Mouse (Mus musculus) testis, adult 2 months (tissue): ENCODE data around the gene Ppara. TPM values are rescaled to one million over a fixed set of nuclear protein-coding genes. Genes with fewer than 3 reads are reported as not detected.

Experiments
- H3K27ac ChIP-seq: fragments of 200-500 bp; 2 replicates; pipeline ENCODE4 v1.5.1; 2012; ENCODE audit warnings: low read depth, low read length; ENCODE audit not compliant: control insufficient read depth, insufficient read depth
- H3K27me3 ChIP-seq: fragments of 200-500 bp; 2 replicates; pipeline ENCODE4 v1.6.1; 2012; ENCODE audit warnings: mild to moderate bottlenecking, low read length, moderate library complexity; ENCODE audit not compliant: control insufficient read depth, insufficient read depth
- H3K36me3 ChIP-seq: fragments of 200-500 bp; 2 replicates; pipeline ENCODE4 v1.6.1; 2012; ENCODE audit warnings: mild to moderate bottlenecking, low read length; ENCODE audit not compliant: control insufficient read depth, insufficient read depth
- H3K4me1 ChIP-seq: fragments of 200-500 bp; 2 replicates; pipeline ENCODE4 v1.6.1; 2012; ENCODE audit warnings: low read length; ENCODE audit not compliant: control insufficient read depth, insufficient read depth
- H3K4me3 ChIP-seq: fragments of 200-500 bp; 2 replicates; pipeline ENCODE4 v1.5.1; 2012; ENCODE audit warnings: low read depth, mild to moderate bottlenecking, low read length, moderate library complexity, mixed read lengths; ENCODE audit not compliant: control insufficient read depth
- CTCF ChIP-seq: fragments of 200-500 bp; IDR thresholded peaks from 2 replicates; pipeline ENCODE4 v1.5.1; 2012; ENCODE audit warnings: low read depth, mild to moderate bottlenecking, inconsistent platforms, low read length, moderate library complexity; ENCODE audit not compliant: control insufficient read depth, insufficient read depth, insufficient replicate concordance
- POLR2A ChIP-seq: fragments of 200-500 bp; IDR thresholded peaks from 2 replicates; pipeline ENCODE4 v1.6.1; 2012; ENCODE audit warnings: low read depth, mild to moderate bottlenecking, inconsistent platforms, low read length, moderate library complexity; ENCODE audit not compliant: control insufficient read depth
- polyA plus RNA-seq: library from polyadenylated mRNA; depleted of rRNA; stranded (reverse); fragments of >200 nt; gene quantifications from 2 replicates; pipeline ENCODE4 v1.2.3, GENCODE M21; 2012

The Ppara gene
- polyA plus RNA-seq, 1 experiment, result 0.63 TPM

GRCm38 (mm10) chr15:85791449-85791848 lies 56.7 kb downstream of the Ppara start:
- TF ChIP-seq POLR2A (no peak), CTCF (no peak)

DNA sequence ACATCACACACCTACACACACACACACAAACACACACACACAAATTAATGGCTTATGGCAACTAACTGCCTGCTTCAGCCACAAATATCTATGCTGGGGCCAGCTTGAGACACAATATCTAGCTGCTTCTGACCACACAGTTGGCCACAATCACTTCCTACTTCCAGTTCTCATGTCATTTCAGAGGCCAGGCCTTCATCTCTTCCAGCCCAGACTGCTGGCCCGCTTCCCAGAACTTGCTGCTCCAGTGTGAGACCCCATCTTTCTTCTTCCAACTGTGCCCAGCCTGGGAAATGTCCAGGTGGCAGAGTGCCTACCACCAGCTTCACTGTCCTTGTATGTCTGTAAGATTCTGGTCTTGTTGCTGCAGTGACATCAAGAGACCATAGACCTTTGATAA lies 58.0 kb downstream of the Ppara start:
- Histone ChIP-seq H3K4me3 (no peak overlapping the region), H3K4me1 (no peaks in the 10 kb centered on the region), H3K36me3 (no peaks in the 10 kb centered on the region), H3K27ac (no peak overlapping the region), H3K27me3 (no peaks in the 10 kb centered on the region)
- TF ChIP-seq POLR2A, result no peak
- no peak for TF ChIP-seq CTCF

More at GRCm38 (mm10) chr15:85791449-85791848, 56.7 kb downstream of the Ppara start:
- Histone ChIP-seq H3K27ac (no peak overlapping the region), H3K36me3 (no peaks in the 10 kb centered on the region), H3K27me3 (no peaks in the 10 kb centered on the region), H3K4me3 (no peak overlapping the region), H3K4me1 (no peaks in the 10 kb centered on the region)

- Histone ChIP-seq H3K36me3 (no peaks in the 10 kb centered on the region), H3K27ac (no peak overlapping the region), H3K4me1 (peaks cover under 1% of the 10 kb centered on the region; the same call in 1 of the 2 replicates), H3K27me3 (no peaks in the 10 kb centered on the region), H3K4me3 (no peak overlapping the region)
- TF ChIP-seq POLR2A (no peak), CTCF (no peak)
These were observed 60.7 kb downstream of the Ppara start for GRCm38 (mm10) chr15:85795516-85795915.

GRCm38 (mm10) chr15:85798676-85799075 lies 63.9 kb downstream of the Ppara start:
- no peak overlapping the region for H3K27ac ChIP-seq
- no peaks in the 10 kb centered on the region for H3K36me3 ChIP-seq
- peaks cover 6% of the 10 kb centered on the region; the same call in 1 of the 2 replicates for H3K4me1 ChIP-seq
- no peak overlapping the region for H3K4me3 ChIP-seq
- TF ChIP-seq POLR2A (no peak), CTCF (no peak)
- no peaks in the 10 kb centered on the region for H3K27me3 ChIP-seq

GRCm38 (mm10) chr15:85802931-85803330 lies 68.1 kb downstream of the Ppara start:
- TF ChIP-seq POLR2A (no peak), CTCF (no peak)
- H3K36me3 ChIP-seq, result no peaks in the 10 kb centered on the region
- no peak overlapping the region for H3K4me3 ChIP-seq
- no peaks in the 10 kb centered on the region for H3K27me3 ChIP-seq
- H3K4me1 ChIP-seq, result peaks cover 6% of the 10 kb centered on the region; the same call in 1 of the 2 replicates
- H3K27ac ChIP-seq, result no peak overlapping the region

DNA sequence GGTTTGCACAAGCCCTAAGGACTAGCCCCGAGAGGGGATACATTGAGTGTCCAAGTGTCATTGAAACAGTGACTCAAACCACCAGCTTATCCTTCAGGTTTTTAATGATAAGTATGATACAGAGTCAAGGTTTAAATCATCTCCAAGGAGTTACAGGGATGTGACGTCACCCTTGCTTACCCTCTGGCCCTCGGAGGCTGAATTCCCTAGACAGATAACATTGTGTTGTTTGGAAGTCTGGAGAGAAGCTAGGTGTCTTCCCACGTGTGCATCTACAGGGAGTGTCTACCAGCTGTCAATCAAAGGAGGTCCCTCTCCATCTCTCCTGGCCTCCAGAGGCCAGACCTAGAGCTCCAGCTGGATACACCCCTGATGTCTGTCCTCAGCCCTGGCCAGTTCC lies 72.1 kb downstream of the Ppara start:
- peaks cover 10% of the 10 kb centered on the region for H3K4me1 ChIP-seq
- H3K27me3 ChIP-seq, result no peaks in the 10 kb centered on the region

GRCm38 (mm10) chr15:85807404-85807803 lies 72.6 kb downstream of the Ppara start:
- Histone ChIP-seq H3K4me3 (no peak overlapping the region), H3K4me1 (peaks cover 10% of the 10 kb centered on the region), H3K27me3 (no peaks in the 10 kb centered on the region), H3K36me3 (no peaks in the 10 kb centered on the region; the same call in 1 of the 2 replicates), H3K27ac (no peak overlapping the region)
- TF ChIP-seq CTCF (no peak), POLR2A (no peak)

More for the DNA sequence above, 72.1 kb downstream of the Ppara start:
- no peak overlapping the region for H3K27ac ChIP-seq
- TF ChIP-seq POLR2A (no peak), CTCF (no peak)
- H3K4me3 ChIP-seq, result no peak overlapping the region
- no peaks in the 10 kb centered on the region; the same call in 1 of the 2 replicates for H3K36me3 ChIP-seq

DNA sequence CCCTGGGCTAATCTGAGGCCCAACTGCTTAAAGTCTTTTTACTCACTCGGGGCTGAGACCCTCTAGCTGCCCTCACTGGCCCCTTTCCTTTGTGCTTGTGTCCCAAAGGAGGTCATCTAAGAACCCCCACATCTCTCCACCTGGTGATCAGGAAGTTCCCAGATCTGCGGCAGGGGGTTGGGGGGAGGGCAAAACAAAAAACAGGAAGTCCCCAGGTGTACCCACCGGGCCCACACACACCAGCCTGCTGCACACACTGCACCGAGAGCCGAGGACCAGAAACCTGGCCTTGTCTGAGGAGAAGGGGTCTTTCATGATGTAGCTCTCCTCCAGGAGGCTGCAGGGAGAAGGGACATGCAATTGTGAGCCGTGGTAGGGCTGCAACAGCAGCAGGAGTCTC lies 73.2 kb downstream of the Ppara start:
- Histone ChIP-seq H3K4me3 (no peak overlapping the region), H3K27ac (no peak overlapping the region), H3K27me3 (no peaks in the 10 kb centered on the region), H3K36me3 (no peaks in the 10 kb centered on the region; the same call in 1 of the 2 replicates), H3K4me1 (peaks cover 10% of the 10 kb centered on the region)
- TF ChIP-seq POLR2A (no peak), CTCF (no peak)
